Mouse (Mus musculus) CH12.LX (cell line): Measurements from ENCODE around the gene Otud4.

ENCODE experiments used
- CTCF ChIP-seq, 2 experiments: IDR thresholded peaks in 1 of 2; conservative IDR thresholded peaks in 1 of 2; 2 replicates each; pipeline ENCODE4 v1.5.1; 2011 to 2012; ENCODE audit warnings: low read depth in 2 of 2, low read length in 2 of 2, improper control_type of control experiment in 1 of 2, inconsistent platforms in 1 of 2, mild to moderate bottlenecking in 1 of 2, moderate library complexity in 1 of 2
- EP300 ChIP-seq: IDR thresholded peaks from 2 replicates; pipeline ENCODE4 v1.6.1; 2011; ENCODE audit warnings: low read length, improper control_type of control experiment
- IRF4 ChIP-seq: IDR thresholded peaks from 2 replicates; pipeline ENCODE4 v1.6.1; 2014; ENCODE audit warnings: low read depth, mild to moderate bottlenecking, inconsistent platforms, low read length, improper control_type of control experiment
- MAZ ChIP-seq: IDR thresholded peaks from 2 replicates; pipeline ENCODE4 v1.6.1; 2012; ENCODE audit warnings: low read depth, mild to moderate bottlenecking, inconsistent platforms, low read length, improper control_type of control experiment, moderate library complexity
- PAX5 ChIP-seq: IDR thresholded peaks from 2 replicates; pipeline ENCODE4 v1.6.1; 2012; ENCODE audit warnings: low read length, inconsistent platforms, mixed read lengths
- POLR2A ChIP-seq: IDR thresholded peaks from 2 replicates; pipeline ENCODE4 v1.6.1; 2011; ENCODE audit warnings: low read depth, mild to moderate bottlenecking, improper control_type of control experiment, low read length
- POLR2AphosphoS2 ChIP-seq: IDR thresholded peaks from 2 replicates; pipeline ENCODE4 v1.6.1; 2011; ENCODE audit warnings: low read depth, low read length, improper control_type of control experiment
- RCOR1 ChIP-seq: conservative IDR thresholded peaks from 2 replicates; pipeline ENCODE4 v1.6.1; 2012; ENCODE audit warnings: low read depth, mild to moderate bottlenecking, inconsistent platforms, low read length, improper control_type of control experiment
- SMC3 ChIP-seq: IDR thresholded peaks from 2 replicates; pipeline ENCODE4 v1.6.1; 2011; ENCODE audit warnings: low read depth, low read length, improper control_type of control experiment
- USF2 ChIP-seq: conservative IDR thresholded peaks from 2 replicates; pipeline ENCODE4 v1.6.1; 2011; ENCODE audit warnings: low read depth, low read length, improper control_type of control experiment
- ZC3H11A ChIP-seq: IDR thresholded peaks from 2 replicates; pipeline ENCODE4 v1.6.1; 2012; ENCODE audit warnings: low read depth, mild to moderate bottlenecking, inconsistent platforms, low read length, improper control_type of control experiment
- ZMIZ1 ChIP-seq: IDR thresholded peaks from 2 replicates; pipeline ENCODE4 v1.6.1; 2012; ENCODE audit warnings: low read depth, mild to moderate bottlenecking, inconsistent platforms, low read length, improper control_type of control experiment
- ZNF384 ChIP-seq: IDR thresholded peaks from 2 replicates; pipeline ENCODE4 v1.6.1; 2012; ENCODE audit warnings: low read depth, low read length, improper control_type of control experiment, inconsistent platforms

DNA sequence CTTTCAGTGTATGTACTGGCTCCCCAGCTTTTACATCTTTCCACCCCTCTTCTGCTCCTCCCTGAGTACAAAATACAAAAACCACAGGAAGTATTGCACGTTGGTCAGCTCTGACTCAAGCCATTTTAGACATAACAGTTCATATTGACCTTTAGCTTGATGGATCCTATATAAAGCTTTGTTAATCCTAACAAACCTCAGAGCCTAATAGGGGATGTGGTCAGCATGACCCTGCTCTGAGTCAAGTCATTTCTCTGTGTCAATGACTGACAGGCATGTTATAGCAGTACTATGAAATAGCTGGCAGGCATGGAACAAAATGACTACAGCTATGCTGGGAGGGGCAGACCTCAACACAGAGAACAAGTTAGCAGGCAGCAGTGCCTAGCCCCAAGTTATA lies 3.3 kb upstream of the Otud4 start:
- TF ChIP-seq SMC3 (no peak), MAZ (no peak), EP300 (no peak), ZC3H11A (no peak), ZNF384 (no peak), POLR2AphosphoS2 (no peak), POLR2A (no peak), CTCF (conservative IDR thresholded peaks at IDR 0.05 in 1 of 2, IDR thresholded peaks at IDR 0.05 in 1 of 2; ENCODE audit: low read depth in 2 of 2, low read length in 2 of 2) (no peak), IRF4 (no peak), RCOR1 (no peak), PAX5 (no peak), USF2 (no peak), ZMIZ1 (no peak)
